Mouse (Mus musculus): ENCODE measurements around the gene Opa3. TPM values are rescaled to one million over a fixed set of nuclear protein-coding genes. Genes with fewer than 3 reads are reported as not detected.
A peak's percentile ranks its signal among the peaks of the same experiment; 100 is the strongest.

The Opa3 gene
- polyA plus RNA-seq, 1 experiment from 2014 or later, result 39.5 TPM

GRCm38 (mm10) chr7:19255395-19255794 lies 27.3 kb downstream of the Opa3 start:
- Histone ChIP-seq H3K4me3 (ENCODE audit: low read depth, low read length) (no peak overlapping the region), H3K36me3 (replicated peaks; ENCODE audit: control insufficient read depth, insufficient read depth, low read depth, low read length) (no peaks in the 10 kb centered on the region; the same call in none of the 2 replicates), H3K4me2 (ENCODE audit: low read depth, low read length) (no peak overlapping the region), H3K9me3 (replicated peaks; ENCODE audit: control insufficient read depth, low read length) (no peaks in the 10 kb centered on the region), H3K4me1 (ENCODE audit: control insufficient read depth, insufficient read depth, low read length) (no peaks in the 10 kb centered on the region), H3K27ac (replicated peaks; ENCODE audit: low read depth, low read length) (no peak overlapping the region), H3K9ac (replicated peaks; ENCODE audit: low read length) (no peak overlapping the region), H3K27me3 (ENCODE audit: control insufficient read depth, insufficient read depth, low read length) (no peaks in the 10 kb centered on the region)
- DNase-seq (ENCODE audit: low spot score) (no peak), ATAC-seq (replicated peaks; ENCODE audit: insufficient number of reproducible peaks, low FRiP score, low TSS enrichment, low read depth) (no peak)
- WGBS, result 82% methylated on average over 17 of the region's 17 CpGs

GRCm38 (mm10) chr7:19256567-19256966 lies 28.4 kb downstream of the Opa3 start:
- 84% methylated on average over 7 of the region's 7 CpGs for WGBS
- Histone ChIP-seq H3K4me2 (ENCODE audit: low read depth, low read length) (no peak overlapping the region), H3K9ac (replicated peaks; ENCODE audit: low read length) (no peak overlapping the region), H3K27ac (replicated peaks; ENCODE audit: low read depth, low read length) (no peak overlapping the region), H3K9me3 (replicated peaks; ENCODE audit: control insufficient read depth, low read length) (no peaks in the 10 kb centered on the region), H3K27me3 (ENCODE audit: control insufficient read depth, insufficient read depth, low read length) (no peaks in the 10 kb centered on the region), H3K4me1 (ENCODE audit: control insufficient read depth, insufficient read depth, low read length) (no peaks in the 10 kb centered on the region), H3K36me3 (replicated peaks; ENCODE audit: control insufficient read depth, insufficient read depth, low read depth, low read length) (no peaks in the 10 kb centered on the region; the same call in none of the 2 replicates), H3K4me3 (ENCODE audit: low read depth, low read length) (no peak overlapping the region)
- ATAC-seq (replicated peaks; ENCODE audit: insufficient number of reproducible peaks, low FRiP score, low TSS enrichment, low read depth), result no peak
- no peak for DNase-seq (ENCODE audit: low spot score)

GRCm38 (mm10) chr7:19257390-19258022 lies 29.4 kb downstream of the Opa3 start:
- Histone ChIP-seq H3K4me1 (ENCODE audit: control insufficient read depth, insufficient read depth, low read length) (no peaks in the 10 kb centered on the region), H3K9ac (replicated peaks; ENCODE audit: low read length) (no peak overlapping the region), H3K27ac (replicated peaks; ENCODE audit: low read depth, low read length) (no peak overlapping the region), H3K4me2 (ENCODE audit: low read depth, low read length) (no peak overlapping the region), H3K4me3 (ENCODE audit: low read depth, low read length) (no peak overlapping the region), H3K36me3 (replicated peaks; ENCODE audit: control insufficient read depth, insufficient read depth, low read depth, low read length) (no peaks in the 10 kb centered on the region; the same call in none of the 2 replicates), H3K27me3 (ENCODE audit: control insufficient read depth, insufficient read depth, low read length) (no peaks in the 10 kb centered on the region), H3K9me3 (replicated peaks; ENCODE audit: control insufficient read depth, low read length) (no peaks in the 10 kb centered on the region)
- WGBS, result 41% methylated on average over 11 of the region's 11 CpGs
- DNase-seq (ENCODE audit: low spot score) (peak; percentile 74), ATAC-seq (replicated peaks; ENCODE audit: insufficient number of reproducible peaks, low FRiP score, low TSS enrichment, low read depth) (0 out of 2 replicates have a peak, but pooled peaks have one; percentile 56)

- H3K27ac ChIP-seq (replicated peaks; ENCODE audit: low read depth, low read length), result no peak overlapping the region
- ATAC-seq (replicated peaks; ENCODE audit: insufficient number of reproducible peaks, low FRiP score, low TSS enrichment, low read depth), result no peak
- WGBS, result 80% methylated on average over 3 of the region's 3 CpGs
These were observed 30.2 kb downstream of the Opa3 start for GRCm38 (mm10) chr7:19258336-19258735.

GRCm38 (mm10) chr7:19265147-19265546 lies 37.0 kb downstream of the Opa3 start:
- Histone ChIP-seq H3K4me1 (ENCODE audit: control insufficient read depth, insufficient read depth, low read length) (peaks cover 3% of the 10 kb centered on the region; the same call in 1 of the 2 replicates), H3K9ac (replicated peaks; ENCODE audit: low read length) (no peak overlapping the region), H3K4me3 (ENCODE audit: low read depth, low read length) (no peak overlapping the region), H3K27ac (replicated peaks; ENCODE audit: low read depth, low read length) (no peak overlapping the region), H3K27me3 (ENCODE audit: control insufficient read depth, insufficient read depth, low read length) (no peaks in the 10 kb centered on the region), H3K36me3 (replicated peaks; ENCODE audit: control insufficient read depth, insufficient read depth, low read depth, low read length) (peaks cover 3% of the 10 kb centered on the region; the same call in 1 of the 2 replicates), H3K9me3 (replicated peaks; ENCODE audit: control insufficient read depth, low read length) (no peaks in the 10 kb centered on the region), H3K4me2 (ENCODE audit: low read depth, low read length) (no peak overlapping the region)
- DNase-seq (ENCODE audit: low spot score) (no peak), ATAC-seq (replicated peaks; ENCODE audit: insufficient number of reproducible peaks, low FRiP score, low TSS enrichment, low read depth) (no peak)
- 74% methylated on average over 7 of the region's 7 CpGs for WGBS

More at GRCm38 (mm10) chr7:19258336-19258735, 30.2 kb downstream of the Opa3 start:
- no peak for DNase-seq (ENCODE audit: low spot score)
- Histone ChIP-seq H3K4me2 (ENCODE audit: low read depth, low read length) (no peak overlapping the region), H3K27me3 (ENCODE audit: control insufficient read depth, insufficient read depth, low read length) (no peaks in the 10 kb centered on the region), H3K36me3 (replicated peaks; ENCODE audit: control insufficient read depth, insufficient read depth, low read depth, low read length) (no peaks in the 10 kb centered on the region; the same call in none of the 2 replicates), H3K4me1 (ENCODE audit: control insufficient read depth, insufficient read depth, low read length) (no peaks in the 10 kb centered on the region), H3K9me3 (replicated peaks; ENCODE audit: control insufficient read depth, low read length) (no peaks in the 10 kb centered on the region), H3K4me3 (ENCODE audit: low read depth, low read length) (no peak overlapping the region), H3K9ac (replicated peaks; ENCODE audit: low read length) (no peak overlapping the region)

- Histone ChIP-seq H3K36me3 (replicated peaks; ENCODE audit: control insufficient read depth, insufficient read depth, low read depth, low read length) (peaks cover 3% of the 10 kb centered on the region; the same call in 1 of the 2 replicates), H3K9me3 (replicated peaks; ENCODE audit: control insufficient read depth, low read length) (no peaks in the 10 kb centered on the region), H3K4me2 (ENCODE audit: low read depth, low read length) (no peak overlapping the region), H3K9ac (replicated peaks; ENCODE audit: low read length) (no peak overlapping the region), H3K27me3 (ENCODE audit: control insufficient read depth, insufficient read depth, low read length) (no peaks in the 10 kb centered on the region), H3K27ac (replicated peaks; ENCODE audit: low read depth, low read length) (no peak overlapping the region), H3K4me1 (ENCODE audit: control insufficient read depth, insufficient read depth, low read length) (peaks cover 9% of the 10 kb centered on the region), H3K4me3 (ENCODE audit: low read depth, low read length) (no peak overlapping the region)
- no peak for ATAC-seq (replicated peaks; ENCODE audit: insufficient number of reproducible peaks, low FRiP score, low TSS enrichment, low read depth)
- 84% methylated on average over 10 of the region's 10 CpGs for WGBS
- DNase-seq (ENCODE audit: low spot score), result no peak
These were observed 38.0 kb downstream of the Opa3 start for GRCm38 (mm10) chr7:19265928-19266822.

- Histone ChIP-seq H3K4me3 (ENCODE audit: low read depth, low read length) (no peak overlapping the region), H3K36me3 (replicated peaks; ENCODE audit: control insufficient read depth, insufficient read depth, low read depth, low read length) (peaks cover 3% of the 10 kb centered on the region; the same call in 1 of the 2 replicates), H3K4me2 (ENCODE audit: low read depth, low read length) (no peak overlapping the region), H3K9me3 (replicated peaks; ENCODE audit: control insufficient read depth, low read length) (no peaks in the 10 kb centered on the region), H3K27ac (replicated peaks; ENCODE audit: low read depth, low read length) (0 out of 2 replicates have a peak overlapping the region, but pooled peaks have one; percentile 20), H3K27me3 (ENCODE audit: control insufficient read depth, insufficient read depth, low read length) (no peaks in the 10 kb centered on the region), H3K4me1 (ENCODE audit: control insufficient read depth, insufficient read depth, low read length) (peaks cover 9% of the 10 kb centered on the region), H3K9ac (replicated peaks; ENCODE audit: low read length) (no peak overlapping the region)
- ATAC-seq (replicated peaks; ENCODE audit: insufficient number of reproducible peaks, low FRiP score, low TSS enrichment, low read depth), result no peak
- DNase-seq (ENCODE audit: low spot score), result no peak
- WGBS, result 69% methylated on average over 10 of the region's 10 CpGs
These were observed 38.9 kb downstream of the Opa3 start for GRCm38 (mm10) chr7:19267051-19267450.
